ENCODE assay signal across 9 mouse cellular contexts in genomic region chr4:124657781-124658180, GRCm38 (mm10). TPM values are rescaled to one million over a fixed set of nuclear protein-coding genes. Genes with fewer than 3 reads are reported as not detected.
DNase-seq lines count a peak whose midpoint lies in the region; ATAC-seq and TF ChIP-seq lines count a peak whose summit lies in the region.
"Had no signal": no experiment of that assay in that cellular context is flagged by ENCODE, and none has a peak within 500 bp of the region (broad histone marks: within the 10 kb centered on the region; RNA-seq: fewer than 3 reads in every experiment).

No protein-coding gene starts in this region.

- no peak overlapping the region for H3K27ac ChIP-seq in heart, embryonic 14.5 days (replicated peaks in 1 of 2; ENCODE audit: control insufficient read depth in 1 of 2, insufficient read depth in 1 of 2, low read depth in 2 of 2, low read length in 2 of 2)
- no peak overlapping the region for H3K27ac ChIP-seq in ES-Bruce4 (ENCODE audit: insufficient read depth, low read length)
- peak overlapping the region; percentile 63 for H3K27ac ChIP-seq in forebrain, embryonic 13.5 days
- no peak overlapping the region for H3K27ac ChIP-seq in liver, embryonic 12.5 days

- no peak for ATAC-seq in heart, embryonic 14.5 days (ENCODE audit: insufficient number of reproducible peaks, insufficient read depth, low FRiP score, low read depth)
- no peak; the same call in 1 of the 2 replicates for ATAC-seq in forebrain, embryonic 13.5 days
- ATAC-seq in liver, embryonic 12.5 days = peak; percentile 23

- no peaks in the 10 kb centered on the region for H3K36me3 ChIP-seq in heart, embryonic 14.5 days (ENCODE audit: control insufficient read depth, insufficient read depth, low read length)
- 0 out of 2 replicates have a peak, but pooled peaks cover 3% of the 10 kb centered on the region for H3K36me3 ChIP-seq in ES-Bruce4 (ENCODE audit: control insufficient read depth, insufficient read depth, low read length, poor library complexity, severe bottlenecking)
- no peaks in the 10 kb centered on the region for H3K36me3 ChIP-seq in forebrain, embryonic 13.5 days (ENCODE audit: poor library complexity, severe bottlenecking)
- H3K36me3 ChIP-seq in liver, embryonic 12.5 days = no peaks in the 10 kb centered on the region

- TF ChIP-seq EP300 in ES-Bruce4 (IDR thresholded peaks at IDR 0.05; ENCODE audit: insufficient read depth, low read depth, low read length) = no peak

- peak overlapping the region; percentile 2; the same call in 1 of the 2 replicates for H3K9ac ChIP-seq in heart, embryonic 14.5 days (ENCODE audit: low read length)
- H3K9ac ChIP-seq in ES-Bruce4 (ENCODE audit: low read depth, poor library complexity, severe bottlenecking) = peak overlapping the region; percentile 90
- H3K9ac ChIP-seq in forebrain, embryonic 13.5 days = peak overlapping the region; percentile 72
- H3K9ac ChIP-seq in liver, embryonic 12.5 days = peak overlapping the region; percentile 14; the same call in 1 of the 2 replicates

- peaks cover 11 to 35% of the 10 kb centered on the region in 2 experiments for H3K4me1 ChIP-seq in heart, embryonic 14.5 days (ENCODE audit: control insufficient read depth in 2 of 2, insufficient read depth in 2 of 2, low read length in 2 of 2)
- no peaks in the 10 kb centered on the region for H3K4me1 ChIP-seq in ES-Bruce4 (ENCODE audit: control insufficient read depth, insufficient read depth, low read length)
- peaks cover 61% of the 10 kb centered on the region for H3K4me1 ChIP-seq in forebrain, embryonic 13.5 days
- H3K4me1 ChIP-seq in liver, embryonic 12.5 days = peaks cover 24% of the 10 kb centered on the region

- H3K4me2 ChIP-seq in heart, embryonic 14.5 days (ENCODE audit: low read length) = peak overlapping the region; percentile 93
- peak overlapping the region; percentile 88 for H3K4me2 ChIP-seq in forebrain, embryonic 13.5 days
- H3K4me2 ChIP-seq in liver, embryonic 12.5 days = peak overlapping the region; percentile 83

- no peak for TF ChIP-seq CTCF in ES-Bruce4 (IDR thresholded peaks at IDR 0.05; ENCODE audit: low read depth, low read length)

- intact Hi-C loops in heart, postnatal 10 days (cut with DNase I) = loop anchor here (5.0 kb wide), 1 partner anchor 85 kb away; no protein-coding TSS in a partner anchor

- peaks cover 88% of the 10 kb centered on the region for H3K27me3 ChIP-seq in heart, embryonic 14.5 days (ENCODE audit: control insufficient read depth, insufficient read depth, low read length)
- peaks cover 16% of the 10 kb centered on the region for H3K27me3 ChIP-seq in ES-Bruce4 (ENCODE audit: control insufficient read depth, insufficient read depth, low read length, poor library complexity, severe bottlenecking)
- H3K27me3 ChIP-seq in forebrain, embryonic 13.5 days = peaks cover 89% of the 10 kb centered on the region
- H3K27me3 ChIP-seq in liver, embryonic 12.5 days (replicated peaks) = peaks cover 100% of the 10 kb centered on the region

- no peak for TF ChIP-seq POLR2A in ES-Bruce4 (IDR thresholded peaks at IDR 0.05; ENCODE audit: insufficient read depth, low read length)

- WGBS in heart, embryonic 14.5 days = under 1% methylated on average over 51 of the region's 61 CpGs
- under 1% methylated on average over 32 of the region's 61 CpGs for WGBS in forebrain, embryonic 13.5 days
- WGBS in liver, embryonic 12.5 days (ENCODE audit: insufficient replicate concordance) = under 1% methylated on average over 55 of the region's 61 CpGs

- no peak for DNase-seq in heart, postnatal 10 days
- DNase-seq in thymus, postnatal 4 days = peak; percentile 52
- DNase-seq in embryo, embryonic 11 days = no peak
- DNase-seq in Muller cell, postnatal 12 days (ENCODE audit: inconsistent ontology term) = no peak

- no peaks in the 10 kb centered on the region for H3K9me3 ChIP-seq in heart, embryonic 14.5 days (ENCODE audit: control insufficient read depth, low read length)
- no peaks in the 10 kb centered on the region for H3K9me3 ChIP-seq in ES-Bruce4 (replicated peaks; ENCODE audit: control insufficient read depth, insufficient read depth, low read length, poor library complexity, severe bottlenecking)
- no peaks in the 10 kb centered on the region for H3K9me3 ChIP-seq in forebrain, embryonic 13.5 days (replicated peaks)
- no peaks in the 10 kb centered on the region for H3K9me3 ChIP-seq in liver, embryonic 12.5 days (replicated peaks)

- H3K4me3 ChIP-seq in heart, embryonic 14.5 days (ENCODE audit: control insufficient read depth in 1 of 2, insufficient read depth in 1 of 2, low read depth in 1 of 2, low read length in 2 of 2) = peak overlapping the region; percentile 60 to 65
- peak overlapping the region; percentile 57 for H3K4me3 ChIP-seq in ES-Bruce4 (ENCODE audit: low read depth, low read length)
- H3K4me3 ChIP-seq in forebrain, embryonic 13.5 days = peak overlapping the region; percentile 61
- peak overlapping the region; percentile 59 for H3K4me3 ChIP-seq in liver, embryonic 12.5 days

RNA-seq across cellular contexts. Expression of gene Pou3f1, which starts 1.2 kb away (rescaled TPM):
- 0.19 and 0.20 TPM in 2 replicates for polyA plus RNA-seq in heart, embryonic 14.5 days (2014; fragmentation: Nextera tagmentation; extraction: Ambion mirVana)
- under 1 TPM; 0.12 to 0.26 TPM for total RNA-seq in heart, postnatal 10 days (2021)
- 12.8 and 14.9 TPM in 2 replicates for polyA plus RNA-seq in ES-Bruce4 (2011; ENCODE audit: insufficient read depth, insufficient read length, low read depth, missing spikeins)
- polyA plus RNA-seq in forebrain, embryonic 13.5 days (2015; fragmentation: Nextera tagmentation; extraction: Ambion mirVana) = 12.0 and 13.2 TPM in 2 replicates
- polyA plus RNA-seq in liver, embryonic 12.5 days (2016; fragmentation: Nextera tagmentation; extraction: Ambion mirVana) = 0.02 and 0.22 TPM in 2 replicates

RNA-seq across cellular contexts. Expression of gene Utp11, which starts 35.6 kb away (rescaled TPM):
- polyA plus RNA-seq in heart, embryonic 14.5 days (2014; fragmentation: Nextera tagmentation; extraction: Ambion mirVana) = 38.8 and 42.5 TPM in 2 replicates
- 10 to 100 TPM; 13.8 to 16.8 TPM for total RNA-seq in heart, postnatal 10 days (2021)
- 56.9 and 60.4 TPM in 2 replicates for polyA plus RNA-seq in ES-Bruce4 (2011; ENCODE audit: insufficient read depth, insufficient read length, low read depth, missing spikeins)
- 49.9 and 59.1 TPM in 2 replicates for polyA plus RNA-seq in forebrain, embryonic 13.5 days (2015; fragmentation: Nextera tagmentation; extraction: Ambion mirVana)
- polyA plus RNA-seq in liver, embryonic 12.5 days (2016; fragmentation: Nextera tagmentation; extraction: Ambion mirVana) = 51.4 and 51.5 TPM in 2 replicates

RNA-seq across cellular contexts. Expression of gene Fhl3, which starts 42.7 kb away (rescaled TPM):
- 6.8 and 7.0 TPM in 2 replicates for polyA plus RNA-seq in heart, embryonic 14.5 days (2014; fragmentation: Nextera tagmentation; extraction: Ambion mirVana)
- total RNA-seq in heart, postnatal 10 days (2021) = 10 to 100 TPM; 15.7 to 19.6 TPM
- polyA plus RNA-seq in ES-Bruce4 (2011; ENCODE audit: insufficient read depth, insufficient read length, low read depth, missing spikeins) = 11.4 and 14.0 TPM in 2 replicates
- 2.6 and 3.2 TPM in 2 replicates for polyA plus RNA-seq in forebrain, embryonic 13.5 days (2015; fragmentation: Nextera tagmentation; extraction: Ambion mirVana)
- 3.5 and 3.7 TPM in 2 replicates for polyA plus RNA-seq in liver, embryonic 12.5 days (2016; fragmentation: Nextera tagmentation; extraction: Ambion mirVana)

RNA-seq across cellular contexts. Expression of gene 3100002H09Rik, which starts 47.2 kb away (rescaled TPM):
- polyA plus RNA-seq in heart, embryonic 14.5 days (2014; fragmentation: Nextera tagmentation; extraction: Ambion mirVana) = not detected in 2 replicates
- not detected for total RNA-seq in heart, postnatal 10 days (2021)
- polyA plus RNA-seq in ES-Bruce4 (2011; ENCODE audit: insufficient read depth, insufficient read length, low read depth, missing spikeins) = 0.78 TPM in 1 of 2 replicates, not detected in the other
- 0.84 and 1.0 TPM in 2 replicates for polyA plus RNA-seq in forebrain, embryonic 13.5 days (2015; fragmentation: Nextera tagmentation; extraction: Ambion mirVana)
- polyA plus RNA-seq in liver, embryonic 12.5 days (2016; fragmentation: Nextera tagmentation; extraction: Ambion mirVana) = not detected in 2 replicates
- polyA plus RNA-seq: large intestine, adult 2 months had no signal

RNA-seq across cellular contexts. Expression of gene Sf3a3, which starts 56.8 kb away (rescaled TPM):
- 73.4 and 73.5 TPM in 2 replicates for polyA plus RNA-seq in heart, embryonic 14.5 days (2014; fragmentation: Nextera tagmentation; extraction: Ambion mirVana)
- total RNA-seq in heart, postnatal 10 days (2021) = 10 to 100 TPM; 26.2 to 32.5 TPM
- 110 and 127 TPM in 2 replicates for polyA plus RNA-seq in ES-Bruce4 (2011; ENCODE audit: insufficient read depth, insufficient read length, low read depth, missing spikeins)
- 169 and 177 TPM in 2 replicates for polyA plus RNA-seq in forebrain, embryonic 13.5 days (2015; fragmentation: Nextera tagmentation; extraction: Ambion mirVana)
- polyA plus RNA-seq in liver, embryonic 12.5 days (2016; fragmentation: Nextera tagmentation; extraction: Ambion mirVana) = 116 and 121 TPM in 2 replicates

Comparison
In these comparisons a context has a peak if more than half of its experiments do, and no peak if none do; other contexts are left out.
1. H3K9ac ChIP-seq: peak in every context shown above with its lines; median percentile 90 in ES-Bruce4; 72 in forebrain, embryonic 13.5 days; 14 in liver, embryonic 12.5 days; 2 in heart, embryonic 14.5 days.
2. RNA of gene Pou3f1, which starts 1.2 kb away (polyA plus RNA-seq): 12.0 to 13.2 TPM in forebrain, embryonic 13.5 days and 12.8 to 14.9 TPM in ES-Bruce4; 0.19 to 0.20 TPM in heart, embryonic 14.5 days and 0.02 to 0.22 TPM in liver, embryonic 12.5 days; every median in the first group is over 10 times any median in the second.
3. Peak in every context shown above with its lines, with median percentiles within 50 percentile points of each other: H3K4me2 ChIP-seq and H3K4me3 ChIP-seq.